Mouse (Mus musculus) colon, adult 2 months (tissue): Measurements from ENCODE around the gene Nudcd2. TPM values are rescaled to one million over a fixed set of nuclear protein-coding genes. Genes with fewer than 3 reads are reported as not detected.

ENCODE experiments used
- polyA plus RNA-seq: library from polyadenylated mRNA; depleted of rRNA; stranded (reverse); fragments of >200 nt; gene quantifications from 2 replicates; pipeline ENCODE4 v1.2.3, GENCODE M21; 2012; rRNA removed

Nudcd2 gene
- 16.0 and 16.8 TPM in 2 replicates for polyA plus RNA-seq

GRCm38 (mm10) chr11:40733339-40734174, at the start of gene Nudcd2, which contains the start of gene Hmmr:
Nudcd2 (plus strand) TSS chr11:40733667.
Hmmr (minus strand) TSS chr11:40733422.

GRCm38 (mm10) chr11:40695103-40695502, 38.4 kb upstream of the Nudcd2 start, which contains the start of gene Mat2b:
Mat2b (minus strand) TSS chr11:40695203.

GRCm38 (mm10) chr11:40755109-40755627, 21.7 kb downstream of the Nudcd2 start, which contains the start of gene Ccng1:
Ccng1 (minus strand) TSS chr11:40755311.

Other genes starting within 250 kb of the Nudcd2 start
- gene Mat2b, start 38.5 kb upstream of the Nudcd2 start, polyA plus RNA-seq, result 32.9 and 36.6 TPM in 2 replicates
- 2.2 and 2.5 TPM in 2 replicates for gene Hmmr, start 245 bp upstream of the Nudcd2 start, polyA plus RNA-seq
- 11.6 and 12.5 TPM in 2 replicates for gene Ccng1, start 21.6 kb downstream of the Nudcd2 start, polyA plus RNA-seq